Comparison of ENCODE assay signal across 20 mouse cellular contexts in genomic region chrX:164508728-164509127, GRCm38 (mm10). TPM values are rescaled to one million over a fixed set of nuclear protein-coding genes. Genes with fewer than 3 reads are reported as not detected.
A peak's percentile ranks its signal among the peaks of the same experiment; 100 is the strongest.
DNase-seq lines count a peak whose midpoint lies in the region; ATAC-seq and TF ChIP-seq lines count a peak whose summit lies in the region.
"Had no signal": no experiment of that assay in that cellular context is flagged by ENCODE, and none has a peak within 500 bp of the region (broad histone marks: within the 10 kb centered on the region; RNA-seq: fewer than 3 reads in every experiment).

No protein-coding gene starts in this region.

- no peak overlapping the region for H3K27ac ChIP-seq in hindbrain, postnatal 0 days
- H3K27ac ChIP-seq in hindbrain, embryonic 14.5 days = no peak overlapping the region
- no peak overlapping the region for H3K27ac ChIP-seq in lung, postnatal 0 days (ENCODE audit: low read length)
- H3K27ac ChIP-seq: layer of hippocampus, adult 2 months; left cerebral cortex, adult 2 months; limb, embryonic 13.5 days; stomach, postnatal 0 days had no signal

- no peaks in the 10 kb centered on the region; the same call in 1 of the 2 replicates for H3K27me3 ChIP-seq in hindbrain, postnatal 0 days (ENCODE audit: insufficient read depth, low read length)
- H3K27me3 ChIP-seq in hindbrain, embryonic 14.5 days (ENCODE audit: control insufficient read depth, insufficient read depth, low read length) = 0 out of 2 replicates have a peak, but pooled peaks cover 4% of the 10 kb centered on the region
- H3K27me3 ChIP-seq in lung, postnatal 0 days (replicated peaks; ENCODE audit: insufficient read depth, low read length) = no peaks in the 10 kb centered on the region

- no peak for TF ChIP-seq EP300 in lung, postnatal 0 days (IDR thresholded peaks at IDR 0.05)

- DNase-seq in hindbrain, postnatal 0 days (ENCODE audit: low spot score) = peak; percentile 23
- DNase-seq in hindbrain, embryonic 14.5 days (ENCODE audit: low spot score) = no peak
- peak; percentile 5 for DNase-seq in lung, postnatal 0 days (ENCODE audit: low spot score)
- no peak for DNase-seq in lung, postnatal 4 days
- peak; percentile 5 for DNase-seq in NIH3T3 (ENCODE audit: low read depth)
- peak; percentile 11 for DNase-seq in lung, postnatal 10 days
- DNase-seq: adrenal gland, postnatal 25 days; gastrocnemius, postnatal 10 days; heart, postnatal 14 days; thymus, postnatal 36 days had no signal

- 48% methylated on average over 3 of the region's 3 CpGs for WGBS in hindbrain, postnatal 0 days
- 72% methylated on average over 3 of the region's 3 CpGs for WGBS in hindbrain, embryonic 14.5 days
- WGBS in lung, postnatal 0 days = 25% methylated on average over 3 of the region's 3 CpGs

- H3K4me3 ChIP-seq in hindbrain, postnatal 0 days (ENCODE audit: low read length) = no peak overlapping the region
- H3K4me3 ChIP-seq in hindbrain, embryonic 14.5 days (replicated peaks; ENCODE audit: low read length) = no peak overlapping the region
- no peak overlapping the region for H3K4me3 ChIP-seq in lung, postnatal 0 days (ENCODE audit: low read depth, low read length)
- H3K4me3 ChIP-seq: layer of hippocampus, adult 2 months; left cerebral cortex, adult 2 months; limb, embryonic 13.5 days; myocyte had no signal

- no peaks in the 10 kb centered on the region for H3K9me3 ChIP-seq in hindbrain, postnatal 0 days (ENCODE audit: low read length)
- no peaks in the 10 kb centered on the region for H3K9me3 ChIP-seq in hindbrain, embryonic 14.5 days (ENCODE audit: control insufficient read depth, low read length)
- no peaks in the 10 kb centered on the region for H3K9me3 ChIP-seq in lung, postnatal 0 days (ENCODE audit: low read length)
- H3K9me3 ChIP-seq: limb, embryonic 13.5 days had no signal

- no peak for ATAC-seq in hindbrain, postnatal 0 days
- no peak; the same call in 1 of the 2 replicates for ATAC-seq in hindbrain, embryonic 14.5 days (ENCODE audit: low FRiP score)
- ATAC-seq in lung, postnatal 0 days = no peak
- no peak for ATAC-seq in erythroid progenitor cell, adult 5-6 weeks (replicated peaks; ENCODE audit: low FRiP score, poor library complexity, severe bottlenecking)
- ATAC-seq: activated CD4-positive, CD25-positive, alpha-beta regulatory T cell, adult 4 months; inflammation-experienced regulatory T-cells, adult 6 months had no signal

- H3K4me1 ChIP-seq in hindbrain, postnatal 0 days (ENCODE audit: insufficient read depth, low read length) = no peaks in the 10 kb centered on the region
- no peaks in the 10 kb centered on the region for H3K4me1 ChIP-seq in hindbrain, embryonic 14.5 days (replicated peaks; ENCODE audit: control insufficient read depth, insufficient read depth, low read length)
- no peaks in the 10 kb centered on the region for H3K4me1 ChIP-seq in lung, postnatal 0 days (ENCODE audit: insufficient read depth, low read depth, low read length)

- H3K4me2 ChIP-seq in hindbrain, postnatal 0 days (ENCODE audit: low read depth, low read length) = no peak overlapping the region
- no peak overlapping the region for H3K4me2 ChIP-seq in hindbrain, embryonic 14.5 days (replicated peaks)
- H3K4me2 ChIP-seq in lung, postnatal 0 days (replicated peaks; ENCODE audit: low read depth, low read length) = no peak overlapping the region
- H3K4me2 ChIP-seq: limb, embryonic 13.5 days had no signal

- TF ChIP-seq CTCF in hindbrain, postnatal 0 days (IDR thresholded peaks at IDR 0.05; ENCODE audit: low read depth) = no peak
- no peak for TF ChIP-seq CTCF in lung, postnatal 0 days (IDR thresholded peaks at IDR 0.05)

- H3K9ac ChIP-seq in hindbrain, postnatal 0 days (replicated peaks; ENCODE audit: low read length) = no peak overlapping the region
- H3K9ac ChIP-seq in hindbrain, embryonic 14.5 days = no peak overlapping the region
- no peak overlapping the region for H3K9ac ChIP-seq in lung, postnatal 0 days (replicated peaks; ENCODE audit: low read depth)
- H3K9ac ChIP-seq: limb, embryonic 13.5 days had no signal

- H3K36me3 ChIP-seq in hindbrain, postnatal 0 days (ENCODE audit: insufficient read depth, low read length) = no peaks in the 10 kb centered on the region
- no peaks in the 10 kb centered on the region for H3K36me3 ChIP-seq in hindbrain, embryonic 14.5 days (replicated peaks; ENCODE audit: control insufficient read depth, insufficient read depth)
- no peaks in the 10 kb centered on the region for H3K36me3 ChIP-seq in lung, postnatal 0 days (ENCODE audit: insufficient read depth, low read length)
- H3K36me3 ChIP-seq: limb, embryonic 13.5 days had no signal

RNA-seq across cellular contexts. Expression of gene Asb9, which starts 2.6 kb away (rescaled TPM):
- not detected in 2 replicates for total RNA-seq in hindbrain, postnatal 0 days (2014; rRNA removed)
- not detected in 2 replicates for polyA plus RNA-seq in hindbrain, postnatal 0 days (2015; fragmentation: Nextera tagmentation; extraction: Ambion mirVana)
- polyA plus RNA-seq in hindbrain, embryonic 14.5 days (2014; fragmentation: Nextera tagmentation; extraction: Ambion mirVana) = not detected in 2 replicates
- not detected in 2 replicates for polyA plus RNA-seq in lung, postnatal 0 days (2015; fragmentation: Nextera tagmentation; extraction: Ambion mirVana)
- total RNA-seq in erythroid progenitor cell, adult 5-6 weeks (2015; ENCODE audit: low replicate concordance) = not detected in 2 replicates
- not detected in 2 replicates for total RNA-seq in erythroid progenitor cell, adult 5-6 weeks (2017; ENCODE audit: low replicate concordance)
- total RNA-seq: adrenal gland, postnatal 25 days; gastrocnemius, postnatal 10 days; heart, postnatal 14 days; layer of hippocampus, adult 2 months; left cerebral cortex, adult 2 months; MEL had no signal
- polyA plus RNA-seq: activated CD4-positive, CD25-positive, alpha-beta regulatory T cell, adult 4 months; inflammation-experienced regulatory T-cells, adult 6 months; liver, embryonic 16.5 days; myocyte; stomach, postnatal 0 days had no signal

Comparison
In these comparisons a context has a peak if more than half of its experiments do, and no peak if none do; other contexts are left out.
1. DNase-seq: peak in hindbrain, postnatal 0 days (single experiment), lung, postnatal 0 days (single experiment), NIH3T3 (single experiment) and lung, postnatal 10 days (single experiment); none in hindbrain, embryonic 14.5 days (single experiment) and lung, postnatal 4 days (0 of 2).